Mouse (Mus musculus): ENCODE measurements around the gene Gm11084.
"Not testable (repeated sequence)": the region's sequence is repeated elsewhere in the genome, so short reads cannot be mapped to it uniquely, and the experiment has no call there.

Gm11084 gene

GRCm38 (mm10) chr2:72986616-72987015 is at the start of gene Gm11084:
Gene Gm11084 (minus strand): TSS chr2:72986716.
- in situ Hi-C loops (cut with MboI; ENCODE audit: low sequenced_read_pairs), result no loop called here

GRCm38 (mm10) chr2:73031061-73032055 is 44.8 kb upstream of the Gm11084 start:
- in situ Hi-C loops (cut with MboI; ENCODE audit: low sequenced_read_pairs), result no loop called here

GRCm38 (mm10) chr2:73029846-73030245 is 43.3 kb upstream of the Gm11084 start:
- in situ Hi-C loops (cut with MboI; ENCODE audit: low sequenced_read_pairs), result no loop called here

GRCm38 (mm10) chr2:73028019-73028418 is 41.5 kb upstream of the Gm11084 start:
- in situ Hi-C loops (cut with MboI; ENCODE audit: low sequenced_read_pairs), result no loop called here

- in situ Hi-C loops (cut with MboI; ENCODE audit: low sequenced_read_pairs), result no loop called here
These were observed 40.6 kb upstream of the Gm11084 start for GRCm38 (mm10) chr2:73027126-73027525.

- in situ Hi-C loops (cut with MboI; ENCODE audit: low sequenced_read_pairs), result no loop called here
These were observed 37.3 kb upstream of the Gm11084 start for GRCm38 (mm10) chr2:73023803-73024202.

- in situ Hi-C loops (cut with MboI; ENCODE audit: low sequenced_read_pairs), result no loop called here
These were observed 34.5 kb upstream of the Gm11084 start for GRCm38 (mm10) chr2:73021046-73021445.

GRCm38 (mm10) chr2:73019371-73020146 is 33.0 kb upstream of the Gm11084 start:
- in situ Hi-C loops (cut with MboI; ENCODE audit: low sequenced_read_pairs), result no loop called here

- in situ Hi-C loops (cut with MboI; ENCODE audit: low sequenced_read_pairs), result not testable (repeated sequence)
These were observed 27.5 kb upstream of the Gm11084 start for GRCm38 (mm10) chr2:73014063-73014462.

- in situ Hi-C loops (cut with MboI; ENCODE audit: low sequenced_read_pairs), result no loop called here
These were observed 26.1 kb upstream of the Gm11084 start for GRCm38 (mm10) chr2:73012636-73013035.

- in situ Hi-C loops (cut with MboI; ENCODE audit: low sequenced_read_pairs), result no loop called here
These were observed 21.0 kb upstream of the Gm11084 start for GRCm38 (mm10) chr2:73007472-73007871.

- in situ Hi-C loops (cut with MboI; ENCODE audit: low sequenced_read_pairs), result no loop called here
These were observed 19.3 kb upstream of the Gm11084 start for GRCm38 (mm10) chr2:73005611-73006515.

GRCm38 (mm10) chr2:73003751-73004717 is 17.5 kb upstream of the Gm11084 start:
- in situ Hi-C loops (cut with MboI; ENCODE audit: low sequenced_read_pairs), result no loop called here

- in situ Hi-C loops (cut with MboI; ENCODE audit: low sequenced_read_pairs), result no loop called here
These were observed 16.5 kb upstream of the Gm11084 start for GRCm38 (mm10) chr2:73003049-73003448.

GRCm38 (mm10) chr2:73002451-73002850 is 15.9 kb upstream of the Gm11084 start:
- in situ Hi-C loops (cut with MboI; ENCODE audit: low sequenced_read_pairs), result no loop called here

GRCm38 (mm10) chr2:73001994-73002393 is 15.5 kb upstream of the Gm11084 start:
- in situ Hi-C loops (cut with MboI; ENCODE audit: low sequenced_read_pairs), result no loop called here

GRCm38 (mm10) chr2:73000194-73000593 is 13.7 kb upstream of the Gm11084 start:
- in situ Hi-C loops (cut with MboI; ENCODE audit: low sequenced_read_pairs), result no loop called here

- in situ Hi-C loops (cut with MboI; ENCODE audit: low sequenced_read_pairs), result no loop called here
These were observed 11.1 kb upstream of the Gm11084 start for GRCm38 (mm10) chr2:72997586-72997985.

- in situ Hi-C loops (cut with MboI; ENCODE audit: low sequenced_read_pairs), result no loop called here
These were observed 10.4 kb upstream of the Gm11084 start for GRCm38 (mm10) chr2:72996808-72997378.
